Mouse (Mus musculus) lung, embryonic 14.5 days (tissue): ENCODE measurements at regions not wholly inside any gene's neighbourhood (a gene's known extent, or its start where the extent isn't known, plus 50 kb on each side); places are given as distances from the start of the nearest gene placed in this dataset.

Experiments used
- ATAC-seq: fragments of 200-750 bp; cut with Nextera tagmentation; 2 replicates; pipeline ENCODE4 v1.8.0; 2017; ENCODE audit warnings: mild to moderate bottlenecking, moderate TSS enrichment, moderate library complexity; ENCODE audit not compliant: insufficient read depth
- DNase-seq: peaks from one replicate; pipeline ENCODE4 v3.0.0-alpha.2; 2015
- H3K27ac ChIP-seq: fragments of 300-500 bp; sonication (generic); 2 replicates; pipeline ENCODE4 v1.5.1; 2014; ENCODE audit warnings: low read depth, mild to moderate bottlenecking, moderate library complexity
- H3K27me3 ChIP-seq: fragments of 300-500 bp; sonication (generic); 2 replicates; pipeline ENCODE4 v1.6.1; 2014; ENCODE audit warnings: low read length, control low read depth; ENCODE audit not compliant: insufficient read depth
- H3K36me3 ChIP-seq: fragments of 300-500 bp; sonication (generic); 2 replicates; pipeline ENCODE4 v1.6.1; 2014; ENCODE audit warnings: control low read depth; ENCODE audit not compliant: insufficient read depth
- H3K4me1 ChIP-seq: fragments of 300-500 bp; sonication (generic); 2 replicates; pipeline ENCODE4 v1.6.1; 2014; ENCODE audit warnings: antibody characterized with exemption, control low read depth; ENCODE audit not compliant: insufficient read depth
- H3K4me2 ChIP-seq: fragments of 300-500 bp; sonication (generic); 2 replicates; pipeline ENCODE4 v1.6.1; 2014; ENCODE audit warnings: mild to moderate bottlenecking
- H3K4me3 ChIP-seq: fragments of 300-500 bp; sonication (generic); 2 replicates; pipeline ENCODE4 v1.5.1; 2014; ENCODE audit warnings: low read depth, low read length
- H3K9ac ChIP-seq: fragments of 300-500 bp; sonication (generic); 2 replicates; pipeline ENCODE4 v1.6.1; 2014
- H3K9me3 ChIP-seq: fragments of 300-500 bp; sonication (generic); 2 replicates; pipeline ENCODE4 v1.6.1; 2016; ENCODE audit warnings: low read depth, low read length, control low read depth
- CTCF ChIP-seq: IDR thresholded peaks from 2 replicates; pipeline ENCODE4 v1.5.1; 2016; ENCODE audit warnings: antibody characterized with exemption, low read depth
- WGBS: fragments of 180-500 bp; shearing (Covaris S2); extraction: QIAGEN DNeasy Blood & Tissue Kit; methylation state at CpG from one replicate; pipeline ENCODE4 v1.1.7; 2014; 5-methylcytosine and 5-hydroxymethylcytosine counted together

DNA sequence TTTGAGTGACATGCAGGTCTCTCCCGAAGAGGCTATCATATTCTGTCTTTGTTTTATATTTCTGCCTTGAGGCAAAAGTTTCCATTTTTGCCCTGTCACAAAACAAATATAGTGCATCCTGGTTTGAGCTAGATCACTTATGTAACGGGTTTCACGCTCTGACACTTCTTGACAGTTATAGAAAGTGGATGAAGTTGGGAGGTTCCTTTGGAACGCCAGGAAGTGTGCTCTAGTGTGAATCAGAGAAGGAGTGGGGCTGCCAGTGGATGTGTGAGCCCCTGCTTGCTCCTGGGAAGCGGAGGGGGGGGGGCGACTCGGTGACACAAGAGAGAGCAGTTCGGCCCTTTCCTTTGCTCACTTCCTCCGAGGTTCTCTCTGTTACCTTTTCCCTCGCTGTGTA lies 57.9 kb upstream of the Lep start:
- no peaks in the 10 kb centered on the region for H3K9me3 ChIP-seq
- no peak for TF ChIP-seq CTCF
- 53% methylated on average over 10 of the region's 10 CpGs for WGBS
- H3K4me1 ChIP-seq, result no peaks in the 10 kb centered on the region
- H3K36me3 ChIP-seq, result no peaks in the 10 kb centered on the region
- H3K4me3 ChIP-seq, result no peak overlapping the region
- no peak for DNase-seq
- H3K9ac ChIP-seq, result no peak overlapping the region
- H3K4me2 ChIP-seq, result no peak overlapping the region
- no peaks in the 10 kb centered on the region for H3K27me3 ChIP-seq
- H3K27ac ChIP-seq, result no peak overlapping the region
- ATAC-seq, result no peak

DNA sequence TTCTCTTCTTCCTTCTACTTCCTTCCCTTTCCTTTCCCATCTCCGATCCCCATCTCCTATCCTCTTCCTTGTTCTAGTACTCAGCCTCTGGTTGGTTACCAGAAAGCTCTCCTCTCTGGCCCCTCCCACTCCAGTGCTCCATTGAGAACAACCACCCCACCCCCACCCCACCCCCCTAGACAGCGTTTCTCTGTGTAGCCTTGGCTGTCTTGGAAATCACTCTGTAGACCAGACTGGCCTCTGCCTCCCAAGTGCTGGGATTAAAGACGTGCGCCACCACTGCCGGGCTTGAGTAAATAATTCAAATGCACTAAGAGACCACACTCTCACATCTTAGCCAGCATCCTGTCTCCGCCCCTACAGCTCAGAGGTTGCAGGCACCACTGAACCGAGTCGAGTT lies 57.2 kb upstream of the Lep start:
- Histone ChIP-seq H3K27ac (no peak overlapping the region), H3K4me2 (no peak overlapping the region), H3K4me3 (no peak overlapping the region), H3K27me3 (no peaks in the 10 kb centered on the region), H3K36me3 (no peaks in the 10 kb centered on the region), H3K9me3 (no peaks in the 10 kb centered on the region), H3K4me1 (no peaks in the 10 kb centered on the region), H3K9ac (no peak overlapping the region)
- DNase-seq, result peak; percentile 18
- 31% methylated on average over 8 of the region's 8 CpGs for WGBS
- no peak for TF ChIP-seq CTCF
- peak; percentile 41; the same call in 1 of the 2 replicates for ATAC-seq

DNA sequence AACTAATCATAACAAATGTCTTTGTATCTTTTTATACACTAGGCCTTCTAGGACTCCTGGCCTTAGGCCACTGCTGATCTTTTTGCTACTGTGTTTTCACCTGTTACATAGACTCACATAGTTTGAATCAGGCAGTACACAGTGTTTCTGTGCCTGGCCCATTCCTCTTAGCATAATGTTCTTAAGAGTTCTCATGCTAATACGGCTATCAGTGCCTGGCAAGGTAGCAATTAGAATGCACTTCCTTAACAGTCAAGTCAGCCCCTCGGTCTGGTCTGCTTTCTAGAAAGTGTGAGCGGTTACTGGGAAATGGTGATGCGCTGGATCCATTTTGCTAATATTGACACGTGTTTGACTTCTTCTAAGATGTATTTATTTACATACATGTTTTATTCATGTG lies 54.2 kb upstream of the Lep start:
- Histone ChIP-seq H3K9me3 (no peaks in the 10 kb centered on the region), H3K27ac (no peak overlapping the region), H3K9ac (no peak overlapping the region), H3K4me1 (no peaks in the 10 kb centered on the region), H3K36me3 (no peaks in the 10 kb centered on the region), H3K4me3 (no peak overlapping the region), H3K4me2 (no peak overlapping the region), H3K27me3 (no peaks in the 10 kb centered on the region)
- 79% methylated on average over 5 of the region's 5 CpGs for WGBS
- TF ChIP-seq CTCF, result no peak
- ATAC-seq, result no peak
- no peak for DNase-seq
